Mouse (Mus musculus): ENCODE results near the gene Ltb4r1. TPM values are rescaled to one million over a fixed set of nuclear protein-coding genes. Genes with fewer than 3 reads are reported as not detected.

Gene Ltb4r1
- total and polyA plus RNA-seq, 3 experiments: 0.35 to 1.5 TPM; not detected in 1

GRCm38 (mm10) chr14:55762001-55762821, 3.6 kb upstream of the Ltb4r1 start:
- no peak overlapping the region for H3K4me3 ChIP-seq (ENCODE audit: control insufficient read depth in 1 of 2, insufficient read depth in 1 of 2, low read depth in 2 of 2, low read length in 2 of 2)
- peaks cover 6 to 27% of the 10 kb centered on the region in 2 experiments for H3K4me1 ChIP-seq (ENCODE audit: control insufficient read depth in 1 of 2, insufficient read depth in 2 of 2, low read length in 2 of 2)
- DNase-seq (ENCODE audit: low read depth, low spot score): no peak
- no peaks in the 10 kb centered on the region for H3K9me3 ChIP-seq (replicated peaks; ENCODE audit: insufficient read depth, low read length)
- no peaks in the 10 kb centered on the region for H3K27me3 ChIP-seq (ENCODE audit: control insufficient read depth in 1 of 2, insufficient read depth in 2 of 2, low read length in 2 of 2)
- no peak for TF ChIP-seq MYC (IDR thresholded peaks at IDR 0.05; ENCODE audit: low read depth, low read length)
- TF ChIP-seq TCF12 (IDR thresholded peaks at IDR 0.05; ENCODE audit: low read depth, low read length): no peak
- TF ChIP-seq USF2 (IDR thresholded peaks at IDR 0.05; ENCODE audit: borderline replicate concordance in 1 of 2, insufficient read depth in 1 of 2, low read depth in 1 of 2, low read length in 2 of 2): no peak
- TF ChIP-seq POLR2A (IDR thresholded peaks at IDR 0.05; ENCODE audit: control insufficient read depth in 1 of 2, insufficient read depth in 1 of 2, low read depth in 1 of 2, low read length in 2 of 2, poor library complexity in 1 of 2): no peak
- no peak for TF ChIP-seq MAZ (IDR thresholded peaks at IDR 0.05; ENCODE audit: low read depth, low read length)
- no peak for TF ChIP-seq MAX (IDR thresholded peaks at IDR 0.05; ENCODE audit: low read length)
- TF ChIP-seq RCOR1 (IDR thresholded peaks at IDR 0.05; ENCODE audit: low read depth, low read length): no peak
- no peak for TF ChIP-seq MAFK (IDR thresholded peaks at IDR 0.05; ENCODE audit: borderline replicate concordance, low read depth, low read length)
- TF ChIP-seq E2F4 (IDR thresholded peaks at IDR 0.05; ENCODE audit: borderline replicate concordance, low read depth, low read length): no peak
- no peak for TF ChIP-seq ELF1 (IDR thresholded peaks at IDR 0.05; ENCODE audit: low read depth, low read length)
- no peak for TF ChIP-seq TBP (IDR thresholded peaks at IDR 0.05; ENCODE audit: low read depth, low read length)
- no peak for TF ChIP-seq ZMIZ1 (IDR thresholded peaks at IDR 0.05; ENCODE audit: low read depth, low read length)
- no peak for TF ChIP-seq POLR2AphosphoS2 (IDR thresholded peaks at IDR 0.05; ENCODE audit: low read length)
- no peak for TF ChIP-seq ZKSCAN1 (IDR thresholded peaks at IDR 0.05; ENCODE audit: low read depth, low read length)
- TF ChIP-seq ETS1 (IDR thresholded peaks at IDR 0.05; ENCODE audit: low read depth, low read length): no peak
- TF ChIP-seq KAT2A (conservative IDR thresholded peaks at IDR 0.05; ENCODE audit: low read depth, low read length): no peak
- TF ChIP-seq MYB (IDR thresholded peaks at IDR 0.05; ENCODE audit: low read depth, low read length): no peak
- no peak for TF ChIP-seq RAD21 (IDR thresholded peaks at IDR 0.05; ENCODE audit: low read depth, low read length)
- no peak overlapping the region for H3K27ac ChIP-seq (ENCODE audit: control insufficient read depth, low read depth, low read length)
- H3K36me3 ChIP-seq (ENCODE audit: control insufficient read depth in 1 of 2, insufficient read depth in 2 of 2, low read length in 2 of 2): peaks cover 0 to 4% of the 10 kb centered on the region in 2 experiments; a peak in 2 of 4 replicates
- no peak overlapping the region for H3K9ac ChIP-seq (ENCODE audit: control insufficient read depth, low read depth, low read length, poor library complexity, severe bottlenecking)
- H3K79me2 ChIP-seq (ENCODE audit: control insufficient read depth, insufficient read depth, low read length, poor library complexity): no peaks in the 10 kb centered on the region

- no peak for DNase-seq (ENCODE audit: low read depth, low spot score)
- no peaks in the 10 kb centered on the region for H3K79me2 ChIP-seq (ENCODE audit: control insufficient read depth, insufficient read depth, low read length, poor library complexity)
- no peak overlapping the region for H3K4me3 ChIP-seq (ENCODE audit: control insufficient read depth in 1 of 2, insufficient read depth in 1 of 2, low read depth in 2 of 2, low read length in 2 of 2)
- peaks cover 0 to 4% of the 10 kb centered on the region in 2 experiments; a peak in 2 of 4 replicates for H3K36me3 ChIP-seq (ENCODE audit: control insufficient read depth in 1 of 2, insufficient read depth in 2 of 2, low read length in 2 of 2)
- H3K9ac ChIP-seq (ENCODE audit: control insufficient read depth, low read depth, low read length, poor library complexity, severe bottlenecking): peak overlapping the region; percentile 38
- H3K27me3 ChIP-seq (ENCODE audit: control insufficient read depth in 1 of 2, insufficient read depth in 2 of 2, low read length in 2 of 2): no peaks in the 10 kb centered on the region
- H3K4me1 ChIP-seq (ENCODE audit: control insufficient read depth in 1 of 2, insufficient read depth in 2 of 2, low read length in 2 of 2): peaks cover 6 to 27% of the 10 kb centered on the region in 2 experiments
- H3K27ac ChIP-seq (ENCODE audit: control insufficient read depth, low read depth, low read length): peak overlapping the region; percentile 49
- no peak for TF ChIP-seq EP300 (IDR thresholded peaks at IDR 0.05; ENCODE audit: low read depth in 1 of 2, low read length in 2 of 2)
- TF ChIP-seq CTCF (IDR thresholded peaks at IDR 0.05 in 2 of 3, conservative IDR thresholded peaks at IDR 0.05 in 1 of 3; ENCODE audit: control insufficient read depth in 1 of 3, insufficient read depth in 1 of 3, low read depth in 2 of 3, low read length in 3 of 3, poor library complexity in 1 of 3, severe bottlenecking in 1 of 3): no peak
- TF ChIP-seq TBP (IDR thresholded peaks at IDR 0.05; ENCODE audit: low read depth, low read length): no peak
- no peak for TF ChIP-seq RCOR1 (IDR thresholded peaks at IDR 0.05; ENCODE audit: low read depth, low read length)
- no peaks in the 10 kb centered on the region for H3K9me3 ChIP-seq (replicated peaks; ENCODE audit: insufficient read depth, low read length)
These were observed 2.6 kb upstream of the Ltb4r1 start for GRCm38 (mm10) chr14:55763166-55763565.

All from MEL (cell line).